Mouse (Mus musculus): ENCODE data around the gene Olfr494. TPM values are rescaled to one million over a fixed set of nuclear protein-coding genes. Genes with fewer than 3 reads are reported as not detected.

Olfr494 gene
- not detected for polyA plus RNA-seq (2014; fragmentation: Illumina TruSeq; extraction: RNeasy Lipid Tissue Mini Kit (QIAGEN cat#74804); ENCODE audit: low read depth, low replicate concordance)

DNA sequence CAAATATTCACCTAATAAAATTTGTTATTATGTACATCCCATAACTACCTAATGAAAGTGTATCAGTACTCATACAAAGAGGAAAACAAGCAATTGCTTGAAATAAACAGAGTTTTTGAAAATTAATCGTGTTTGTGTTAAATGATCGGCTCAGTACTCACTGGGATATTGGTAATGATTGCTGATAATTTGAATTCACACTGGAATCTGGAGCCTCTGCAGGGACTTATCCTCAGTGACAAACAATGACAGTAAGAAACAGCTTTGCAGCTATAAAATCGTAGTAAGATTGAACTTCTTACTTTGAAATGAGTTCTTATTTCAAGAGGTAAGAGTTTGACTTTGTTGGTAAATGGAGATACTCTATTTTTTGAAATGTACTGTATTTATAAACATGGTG lies at the start of gene Olfr494:
Olfr494 (plus strand) TSS at position 301 of the 400 bp plus-strand sequence.

GRCm38 (mm10) chr7:108323574-108323973 lies 41.6 kb upstream of the Olfr494 start, which contains the start of gene Olfr492:
Gene Olfr492, minus strand, starts transcription at chr7:108323674.

GRCm38 (mm10) chr7:108346879-108347278 lies 18.3 kb upstream of the Olfr494 start, which contains the start of gene Olfr493:
Gene Olfr493, minus strand, starts transcription at chr7:108346979.

GRCm38 (mm10) chr7:108392867-108393266 lies 27.7 kb downstream of the Olfr494 start, which contains the start of gene Olfr495:
Gene Olfr495, plus strand, starts transcription at chr7:108393167.

Other genes with a start within 250 kb of the Olfr494 start
- gene Olfr484, start 237.9 kb upstream of the Olfr494 start, polyA plus RNA-seq (2014; fragmentation: Illumina TruSeq; extraction: RNeasy Lipid Tissue Mini Kit (QIAGEN cat#74804); ENCODE audit: low read depth, low replicate concordance): not detected
- gene Olfr485, start 205.5 kb upstream of the Olfr494 start, polyA plus RNA-seq (2014; fragmentation: Illumina TruSeq; extraction: RNeasy Lipid Tissue Mini Kit (QIAGEN cat#74804); ENCODE audit: low read depth, low replicate concordance): not detected
- not detected for gene Olfr486, start 192.6 kb upstream of the Olfr494 start, polyA plus RNA-seq (2014; fragmentation: Illumina TruSeq; extraction: RNeasy Lipid Tissue Mini Kit (QIAGEN cat#74804); ENCODE audit: low read depth, low replicate concordance)
- gene Olfr487, start 150.7 kb upstream of the Olfr494 start, polyA plus RNA-seq (2014; fragmentation: Illumina TruSeq; extraction: RNeasy Lipid Tissue Mini Kit (QIAGEN cat#74804); ENCODE audit: low read depth, low replicate concordance): not detected
- gene Olfr488, start 107.0 kb upstream of the Olfr494 start, polyA plus RNA-seq (2014; fragmentation: Illumina TruSeq; extraction: RNeasy Lipid Tissue Mini Kit (QIAGEN cat#74804); ENCODE audit: low read depth, low replicate concordance): not detected
- not detected for gene Olfr490, start 76.4 kb upstream of the Olfr494 start, polyA plus RNA-seq (2014; fragmentation: Illumina TruSeq; extraction: RNeasy Lipid Tissue Mini Kit (QIAGEN cat#74804); ENCODE audit: low read depth, low replicate concordance)
- not detected for gene Olfr491, start 51.9 kb upstream of the Olfr494 start, polyA plus RNA-seq (2014; fragmentation: Illumina TruSeq; extraction: RNeasy Lipid Tissue Mini Kit (QIAGEN cat#74804); ENCODE audit: low read depth, low replicate concordance)
- gene Olfr492, start 41.7 kb upstream of the Olfr494 start, polyA plus RNA-seq (2014; fragmentation: Illumina TruSeq; extraction: RNeasy Lipid Tissue Mini Kit (QIAGEN cat#74804); ENCODE audit: low read depth, low replicate concordance): not detected
- gene Olfr493, start 18.4 kb upstream of the Olfr494 start, polyA plus RNA-seq (2014; fragmentation: Illumina TruSeq; extraction: RNeasy Lipid Tissue Mini Kit (QIAGEN cat#74804); ENCODE audit: low read depth, low replicate concordance): not detected
- not detected for gene Olfr495, start 27.8 kb downstream of the Olfr494 start, polyA plus RNA-seq (2014; fragmentation: Illumina TruSeq; extraction: RNeasy Lipid Tissue Mini Kit (QIAGEN cat#74804); ENCODE audit: low read depth, low replicate concordance)
- not detected for gene Olfr497, start 55.1 kb downstream of the Olfr494 start, polyA plus RNA-seq (2014; fragmentation: Illumina TruSeq; extraction: RNeasy Lipid Tissue Mini Kit (QIAGEN cat#74804); ENCODE audit: low read depth, low replicate concordance)
- gene Olfr498, start 100.0 kb downstream of the Olfr494 start, polyA plus RNA-seq (2014; fragmentation: Illumina TruSeq; extraction: RNeasy Lipid Tissue Mini Kit (QIAGEN cat#74804); ENCODE audit: low read depth, low replicate concordance): not detected
- not detected for gene Olfr502, start 159.7 kb downstream of the Olfr494 start, polyA plus RNA-seq (2014; fragmentation: Illumina TruSeq; extraction: RNeasy Lipid Tissue Mini Kit (QIAGEN cat#74804); ENCODE audit: low read depth, low replicate concordance)
- not detected for gene Olfr503, start 179.2 kb downstream of the Olfr494 start, polyA plus RNA-seq (2014; fragmentation: Illumina TruSeq; extraction: RNeasy Lipid Tissue Mini Kit (QIAGEN cat#74804); ENCODE audit: low read depth, low replicate concordance)
- gene Olfr504, start 200.5 kb downstream of the Olfr494 start, polyA plus RNA-seq (2014; fragmentation: Illumina TruSeq; extraction: RNeasy Lipid Tissue Mini Kit (QIAGEN cat#74804); ENCODE audit: low read depth, low replicate concordance): not detected
- gene Olfr506, start 245.5 kb downstream of the Olfr494 start, polyA plus RNA-seq (2014; fragmentation: Illumina TruSeq; extraction: RNeasy Lipid Tissue Mini Kit (QIAGEN cat#74804); ENCODE audit: low read depth, low replicate concordance): not detected

Measured in liver, adult 10 weeks (tissue).